In genomic region chr9:13203681-13204080, GRCm38 (mm10) we compare ENCODE assay signal across 12 mouse cellular contexts.
"Had no signal": no experiment of that assay in that cellular context is flagged by ENCODE, and none has a peak within 500 bp of the region (broad histone marks: within the 10 kb centered on the region; RNA-seq: fewer than 3 reads in every experiment).

No protein-coding gene starts in this region.

- H3K27me3 ChIP-seq: limb, embryonic 13.5 days had no signal

- H3K27ac ChIP-seq: kidney, postnatal 0 days; limb, embryonic 13.5 days; midbrain, embryonic 10.5 days; stomach, postnatal 0 days had no signal

- H3K9me3 ChIP-seq: limb, embryonic 13.5 days; midbrain, embryonic 10.5 days had no signal

- DNase-seq: kidney, adult 11 months; kidney, adult 9 months; kidney, postnatal 36 days; lung, adult 18-20 months; midbrain, embryonic 14.5 days; thymus, adult 18-20 months; thymus, postnatal 14 days had no signal

- H3K4me2 ChIP-seq: limb, embryonic 13.5 days had no signal

- H3K36me3 ChIP-seq: limb, embryonic 13.5 days; midbrain, embryonic 10.5 days had no signal

- H3K9ac ChIP-seq: limb, embryonic 13.5 days had no signal

- H3K4me1 ChIP-seq: limb, embryonic 13.5 days had no signal

- H3K4me3 ChIP-seq: limb, embryonic 13.5 days; midbrain, embryonic 10.5 days; myocyte had no signal
